Mouse (Mus musculus) B cell, adult 2 months (primary cell): ENCODE data around the gene Tiprl.

Experiments used
- DNase-seq, 2 experiments: peaks; one replicate each; pipeline ENCODE4 v3.0.0; 2022

Gene Tiprl

GRCm38 (mm10) chr1:165170157-165170556 is 66.6 kb downstream of the Tiprl start:
- no peak for DNase-seq

GRCm38 (mm10) chr1:165169462-165169861 is 67.3 kb downstream of the Tiprl start:
- no peak for DNase-seq

- no peak for DNase-seq
These were observed 71.9 kb downstream of the Tiprl start for GRCm38 (mm10) chr1:165164920-165165319.
